Mouse (Mus musculus) ES-E14 (cell line): Measurements from ENCODE around the gene Glod4. TPM values are rescaled to one million over a fixed set of nuclear protein-coding genes. Genes with fewer than 3 reads are reported as not detected.

Experiments
- DNase-seq: peaks from one replicate; pipeline ENCODE4 v3.0.0-alpha.2; 2013; ENCODE audit warnings: low read depth, low spot score
- H3K27ac ChIP-seq: 2 replicates; pipeline ENCODE4 v1.5.1; 2012; ENCODE audit warnings: low read depth, mild to moderate bottlenecking, low read length, moderate library complexity, mixed read lengths; ENCODE audit not compliant: poor library complexity, insufficient read depth, severe bottlenecking
- H3K36me3 ChIP-seq: 2 replicates; pipeline ENCODE4 v1.6.1; 2012; ENCODE audit warnings: mild to moderate bottlenecking, low read length, moderate library complexity, mixed read lengths; ENCODE audit not compliant: control insufficient read depth, poor library complexity, insufficient read depth, severe bottlenecking
- H3K4me1 ChIP-seq, 2 experiments: fragments of 150-350 bp in 1 of 2; sonication (generic) in 1 of 2; 2 replicates each; pipeline ENCODE4 v1.6.1; 2012; ENCODE audit warnings: low read length in 2 of 2, mild to moderate bottlenecking in 1 of 2, mixed read lengths in 1 of 2; ENCODE audit not compliant: control insufficient read depth in 2 of 2, insufficient read depth in 2 of 2, poor library complexity in 1 of 2
- H3K4me3 ChIP-seq, 2 experiments: fragments of 150-350 bp in 1 of 2; sonication (generic) in 1 of 2; 2 replicates each; pipeline ENCODE4 v1.5.1; 2012; ENCODE audit warnings: low read length in 2 of 2, low read depth in 1 of 2, mild to moderate bottlenecking in 1 of 2, mixed read lengths in 1 of 2; ENCODE audit not compliant: insufficient read depth in 1 of 2, poor library complexity in 1 of 2, severe bottlenecking in 1 of 2
- H3K9ac ChIP-seq: 2 replicates; pipeline ENCODE4 v1.6.1; 2012; ENCODE audit warnings: low read depth, mild to moderate bottlenecking, low read length, mixed read lengths; ENCODE audit not compliant: poor library complexity, insufficient read depth, severe bottlenecking
- H3K9me3 ChIP-seq: fragments of 150-350 bp; sonication (generic); 2 replicates; pipeline ENCODE4 v1.6.1; 2012; ENCODE audit warnings: low read depth, mild to moderate bottlenecking, low read length; ENCODE audit not compliant: control insufficient read depth, insufficient read depth
- CHD2 ChIP-seq: IDR thresholded peaks from 2 replicates; pipeline ENCODE4 v1.6.1; 2014; ENCODE audit warnings: mild to moderate bottlenecking, low read depth, low read length, inconsistent platforms
- HCFC1 ChIP-seq: IDR thresholded peaks from 2 replicates; pipeline ENCODE4 v1.6.1; 2012; ENCODE audit warnings: low read length, inconsistent platforms, borderline replicate concordance; ENCODE audit not compliant: insufficient read depth
- MAFK ChIP-seq: IDR thresholded peaks from 2 replicates; pipeline ENCODE4 v1.6.1; 2014; ENCODE audit warnings: mild to moderate bottlenecking, low read depth, low read length, inconsistent platforms; ENCODE audit not compliant: insufficient read depth
- ZC3H11A ChIP-seq: IDR thresholded peaks from 2 replicates; pipeline ENCODE4 v1.6.1; 2012; ENCODE audit warnings: low read depth, mild to moderate bottlenecking, inconsistent platforms, low read length, borderline replicate concordance
- ZNF384 ChIP-seq: IDR thresholded peaks from 2 replicates; pipeline ENCODE4 v1.6.1; 2012; ENCODE audit warnings: low read depth, low read length, inconsistent platforms
- in situ Hi-C, 2 experiments: fragments of 600-800 bp; cut with MboI; formaldehyde crosslinking; loops; one replicate each; pipeline ENCODE4 v1.15.1; 2025; ENCODE audit warnings: low sequenced_read_pairs in 2 of 2, inconsistent platforms in 1 of 2; ENCODE audit not compliant: unreplicated experiment in 2 of 2
- total RNA-seq: library from RNA; depleted of rRNA; stranded (reverse); fragments of 300-350 nt; gene quantifications from 2 replicates; pipeline ENCODE4 v1.2.3, GENCODE M21; 2012

Glod4 gene
- total RNA-seq, 1 experiment = 65.5 TPM

- TF ChIP-seq ZC3H11A (no peak), MAFK (0 out of 2 replicates have a peak, but pooled peaks have one; percentile 45)
- H3K27ac ChIP-seq = peak overlapping the region; percentile 10
- DNase-seq = no peak
- H3K9ac ChIP-seq = no peak overlapping the region; the same call in 1 of the 2 replicates
- H3K9me3 ChIP-seq = no peaks in the 10 kb centered on the region
- peak overlapping the region in 1 of 2 experiments; percentile 56; a peak in 1 of 4 replicates for H3K4me3 ChIP-seq
- in situ Hi-C loops = no loop called here
- peaks cover 10 to 34% of the 10 kb centered on the region in 2 experiments for H3K4me1 ChIP-seq
- no peaks in the 10 kb centered on the region for H3K36me3 ChIP-seq
Measured at GRCm38 (mm10) chr11:76285431-76286075, 42.0 kb upstream of the Glod4 start.

- Histone ChIP-seq H3K36me3 (no peaks in the 10 kb centered on the region), H3K4me3 (no peak overlapping the region), H3K4me1 (peaks cover 10 to 32% of the 10 kb centered on the region in 2 experiments), H3K27ac (no peak overlapping the region), H3K9ac (no peak overlapping the region), H3K9me3 (no peaks in the 10 kb centered on the region)
- no peak for TF ChIP-seq CHD2
- no peak for TF ChIP-seq ZC3H11A
- TF ChIP-seq MAFK = no peak
- no peak for TF ChIP-seq ZNF384
- no peak for TF ChIP-seq HCFC1
- no peak for DNase-seq
- in situ Hi-C loops = no loop called here
Measured at GRCm38 (mm10) chr11:76283841-76284240, 40.3 kb upstream of the Glod4 start.

- TF ChIP-seq ZC3H11A (no peak), MAFK (no peak), HCFC1 (no peak), CHD2 (no peak), ZNF384 (no peak)
- no peak for DNase-seq
- H3K4me1 ChIP-seq = peaks cover 0 to 5% of the 10 kb centered on the region in 2 experiments; a peak in 2 of 4 replicates
- H3K9me3 ChIP-seq = no peaks in the 10 kb centered on the region
- H3K27ac ChIP-seq = no peak overlapping the region
- H3K36me3 ChIP-seq = no peaks in the 10 kb centered on the region
- no peak overlapping the region for H3K4me3 ChIP-seq
- H3K9ac ChIP-seq = no peak overlapping the region
- in situ Hi-C loops = no loop called here
Measured at GRCm38 (mm10) chr11:76279971-76280370, 36.4 kb upstream of the Glod4 start.

- H3K4me3 ChIP-seq = no peak overlapping the region
- H3K4me1 ChIP-seq = peaks cover 0 to 2% of the 10 kb centered on the region in 2 experiments; a peak in 1 of 4 replicates
- DNase-seq = no peak
- H3K9ac ChIP-seq = no peak overlapping the region
- no peak for TF ChIP-seq ZNF384
- TF ChIP-seq HCFC1 = no peak
- no peak for TF ChIP-seq ZC3H11A
- TF ChIP-seq MAFK = no peak
- no peak for TF ChIP-seq CHD2
- in situ Hi-C loops = no loop called here
- H3K27ac ChIP-seq = no peak overlapping the region
- no peaks in the 10 kb centered on the region for H3K9me3 ChIP-seq
- no peaks in the 10 kb centered on the region for H3K36me3 ChIP-seq
Measured at GRCm38 (mm10) chr11:76278960-76279852, 35.7 kb upstream of the Glod4 start.
